ENCODE assay signal across 21 mouse cellular contexts in genomic region chr9:122314386-122314785, GRCm38 (mm10).
"Had no signal": no experiment of that assay in that cellular context is flagged by ENCODE, and none has a peak within 500 bp of the region (broad histone marks: within the 10 kb centered on the region; RNA-seq: fewer than 3 reads in every experiment).

No protein-coding gene starts in this region.

- H3K4me2 ChIP-seq: lung, embryonic 15.5 days; midbrain, embryonic 11.5 days; midbrain, embryonic 13.5 days; midbrain, embryonic 15.5 days; neural tube, embryonic 13.5 days; neural tube, embryonic 15.5 days had no signal

- DNase-seq: lung, adult 2 months; lung, postnatal 14 days; lung, postnatal 36 days; retina, postnatal 1 day; right cerebral cortex, adult 18-20 months; right cerebral cortex, postnatal 25 days; right cerebral cortex, postnatal 4 days; spleen, adult 18-20 months; thymus, adult 18-20 months; thymus, postnatal 14 days; thymus, postnatal 36 days had no signal

- H3K4me3 ChIP-seq: lung, embryonic 15.5 days; megakaryocyte, embryonic 14.5 days; midbrain, embryonic 13.5 days; midbrain, embryonic 15.5 days; myocyte; neural tube, embryonic 13.5 days; neural tube, embryonic 15.5 days had no signal

- H3K27me3 ChIP-seq: lung, embryonic 15.5 days; midbrain, embryonic 13.5 days; midbrain, embryonic 15.5 days; neural tube, embryonic 13.5 days; neural tube, embryonic 15.5 days had no signal

- H3K36me3 ChIP-seq: lung, embryonic 15.5 days; midbrain, embryonic 13.5 days; midbrain, embryonic 15.5 days; neural tube, embryonic 13.5 days; neural tube, embryonic 15.5 days had no signal

- ATAC-seq: lung, postnatal 0 days; midbrain, embryonic 13.5 days; midbrain, embryonic 15.5 days had no signal

- H3K9ac ChIP-seq: lung, embryonic 15.5 days; midbrain, embryonic 13.5 days; midbrain, embryonic 15.5 days; neural tube, embryonic 13.5 days; neural tube, embryonic 15.5 days had no signal

- H3K9me3 ChIP-seq: lung, embryonic 15.5 days; midbrain, embryonic 13.5 days; midbrain, embryonic 15.5 days; neural tube, embryonic 13.5 days; neural tube, embryonic 15.5 days had no signal

- H3K27ac ChIP-seq: lung, embryonic 15.5 days; macrophage; midbrain, embryonic 13.5 days; midbrain, embryonic 15.5 days; neural tube, embryonic 13.5 days; neural tube, embryonic 15.5 days had no signal
